Mouse (Mus musculus) heart, postnatal 4 days (tissue): ENCODE results near the gene Sprtn. TPM values are rescaled to one million over a fixed set of nuclear protein-coding genes. Genes with fewer than 3 reads are reported as not detected.

ENCODE experiments used
- DNase-seq: peaks from one replicate; pipeline ENCODE4 v3.0.0; 2021
- total RNA-seq, 2 experiments: library from RNA; stranded (reverse); gene quantifications; 2 replicates each; pipeline ENCODE4 v1.2.3; 2021

The Sprtn gene
- total RNA-seq: 10 to 100 TPM; 19.4 to 21.3 TPM

GRCm38 (mm10) chr8:124897386-124898250 lies at the start of gene Sprtn, which contains the start of gene Exoc8:
Sprtn (plus strand) TSS chr8:124897886.
Exoc8 (minus strand) TSS chr8:124897705.
- peak; percentile 99 for DNase-seq

- no peak for DNase-seq
Measured at GRCm38 (mm10) chr8:124853511-124853910, 44.2 kb upstream of the Sprtn start.

- peak; percentile 33 for DNase-seq
Measured at GRCm38 (mm10) chr8:124859466-124859865, 38.2 kb upstream of the Sprtn start.

- DNase-seq: peak; percentile 44
Measured at GRCm38 (mm10) chr8:124860188-124860587, 37.5 kb upstream of the Sprtn start.

- DNase-seq: peak; percentile 97
Measured at GRCm38 (mm10) chr8:124862321-124863162, 35.1 kb upstream of the Sprtn start, which contains the start of the genes Gnpat and 2810004N23Rik. Gnpat (plus strand) TSS chr8:124863033. 2810004N23Rik (minus strand) TSS chr8:124863120.

GRCm38 (mm10) chr8:124863163-124863677 lies 34.5 kb upstream of the Sprtn start:
- DNase-seq: no peak

GRCm38 (mm10) chr8:124863729-124864128 lies 34.0 kb upstream of the Sprtn start:
- no peak for DNase-seq

- DNase-seq: no peak
Measured at GRCm38 (mm10) chr8:124866669-124867068, 31.0 kb upstream of the Sprtn start.

- no peak for DNase-seq
Measured at GRCm38 (mm10) chr8:124867126-124867525, 30.6 kb upstream of the Sprtn start.

- DNase-seq: no peak
Measured at GRCm38 (mm10) chr8:124869708-124870107, 28.0 kb upstream of the Sprtn start.

GRCm38 (mm10) chr8:124871474-124871873 lies 26.2 kb upstream of the Sprtn start:
- no peak for DNase-seq

- no peak for DNase-seq
Measured at GRCm38 (mm10) chr8:124872081-124872480, 25.6 kb upstream of the Sprtn start.

- DNase-seq: no peak
Measured at GRCm38 (mm10) chr8:124872690-124873089, 25.0 kb upstream of the Sprtn start.

- no peak for DNase-seq
Measured at GRCm38 (mm10) chr8:124878141-124878540, 19.5 kb upstream of the Sprtn start.

GRCm38 (mm10) chr8:124878946-124879526 lies 18.6 kb upstream of the Sprtn start:
- DNase-seq: no peak

GRCm38 (mm10) chr8:124888385-124888784 lies 9.3 kb upstream of the Sprtn start:
- no peak for DNase-seq

- DNase-seq: no peak
Measured at GRCm38 (mm10) chr8:124892596-124892995, 5.1 kb upstream of the Sprtn start.

- DNase-seq: peak; percentile 23
Measured at GRCm38 (mm10) chr8:124896010-124896631, 1.6 kb upstream of the Sprtn start.

- peak; percentile 83 for DNase-seq
Measured at GRCm38 (mm10) chr8:124896632-124897385, 877 bp upstream of the Sprtn start.

GRCm38 (mm10) chr8:124898251-124898905 lies 692 bp downstream of the Sprtn start:
- no peak for DNase-seq

- no peak for DNase-seq
Measured at GRCm38 (mm10) chr8:124903198-124903597, 5.5 kb downstream of the Sprtn start.
